Mouse (Mus musculus) heart, embryonic 13.5 days (tissue): ENCODE measurements around the gene Zfp988. TPM values are rescaled to one million over a fixed set of nuclear protein-coding genes. Genes with fewer than 3 reads are reported as not detected.
A peak's percentile ranks its signal among the peaks of the same experiment; 100 is the strongest.
"Not testable (repeated sequence)": the region's sequence is repeated elsewhere in the genome, so short reads cannot be mapped to it uniquely, and the experiment has no call there.

Experiments used
- ATAC-seq: fragments of 200-750 bp; cut with Nextera tagmentation; 2 replicates; pipeline ENCODE4 v1.8.0; 2017; ENCODE audit warnings: moderate TSS enrichment; ENCODE audit not compliant: insufficient number of reproducible peaks, low FRiP score, low TSS enrichment; ENCODE audit errors: extremely low read depth
- H3K27ac ChIP-seq: fragments of 300-500 bp; sonication (generic); replicated peaks from 2 replicates; pipeline ENCODE4 v1.5.1; 2015; ENCODE audit warnings: moderate library complexity, mild to moderate bottlenecking, inconsistent platforms
- H3K27me3 ChIP-seq: fragments of 300-500 bp; sonication (generic); replicated peaks from 2 replicates; pipeline ENCODE4 v1.6.1; 2015; ENCODE audit warnings: mild to moderate bottlenecking, inconsistent platforms
- H3K36me3 ChIP-seq: fragments of 300-500 bp; sonication (generic); 2 replicates; pipeline ENCODE4 v1.6.1; 2015; ENCODE audit warnings: mild to moderate bottlenecking, inconsistent platforms
- H3K4me1 ChIP-seq: fragments of 300-500 bp; sonication (generic); 2 replicates; pipeline ENCODE4 v1.6.1; 2015; ENCODE audit warnings: inconsistent platforms
- H3K4me2 ChIP-seq: fragments of 300-500 bp; sonication (generic); 2 replicates; pipeline ENCODE4 v1.6.1; 2015; ENCODE audit warnings: inconsistent platforms, mild to moderate bottlenecking, moderate library complexity
- H3K4me3 ChIP-seq: fragments of 300-500 bp; sonication (generic); 2 replicates; pipeline ENCODE4 v1.5.1; 2015; ENCODE audit warnings: moderate library complexity, mild to moderate bottlenecking, inconsistent platforms
- H3K9ac ChIP-seq: fragments of 300-500 bp; sonication (generic); 2 replicates; pipeline ENCODE4 v1.6.1; 2015; ENCODE audit warnings: inconsistent platforms, mild to moderate bottlenecking, moderate library complexity
- H3K9me3 ChIP-seq: fragments of 300-500 bp; sonication (generic); 2 replicates; pipeline ENCODE4 v1.6.1; 2016; ENCODE audit warnings: inconsistent platforms
- WGBS: fragments of 180-500 bp; shearing (Covaris S2); methylation state at CpG from one replicate; pipeline ENCODE4 v1.1.7; 2015; ENCODE audit warnings: mixed read lengths; 5-methylcytosine and 5-hydroxymethylcytosine counted together
- polyA plus RNA-seq: library from polyadenylated mRNA; unstranded; fragments of >200 nt; fragmentation: Nextera tagmentation; extraction: Ambion mirVana; gene quantifications from 2 replicates; pipeline ENCODE4 v1.2.1, GENCODE M21; 2015

Zfp988 gene
- polyA plus RNA-seq, 1 experiment from 2014 or later = not detected

GRCm38 (mm10) chr4:147335691-147336367, 30.4 kb downstream of the Zfp988 start:
- ATAC-seq = peak; percentile 20
- not testable (repeated sequence) for H3K27ac ChIP-seq, H3K4me2 ChIP-seq, H3K27me3 ChIP-seq, H3K36me3 ChIP-seq, H3K4me1 ChIP-seq, H3K4me3 ChIP-seq, H3K9ac ChIP-seq
- WGBS = 20% methylated on average over 1 of the region's 1 CpGs
- H3K9me3 ChIP-seq = peaks cover 69% of the 10 kb centered on the region

DNA sequence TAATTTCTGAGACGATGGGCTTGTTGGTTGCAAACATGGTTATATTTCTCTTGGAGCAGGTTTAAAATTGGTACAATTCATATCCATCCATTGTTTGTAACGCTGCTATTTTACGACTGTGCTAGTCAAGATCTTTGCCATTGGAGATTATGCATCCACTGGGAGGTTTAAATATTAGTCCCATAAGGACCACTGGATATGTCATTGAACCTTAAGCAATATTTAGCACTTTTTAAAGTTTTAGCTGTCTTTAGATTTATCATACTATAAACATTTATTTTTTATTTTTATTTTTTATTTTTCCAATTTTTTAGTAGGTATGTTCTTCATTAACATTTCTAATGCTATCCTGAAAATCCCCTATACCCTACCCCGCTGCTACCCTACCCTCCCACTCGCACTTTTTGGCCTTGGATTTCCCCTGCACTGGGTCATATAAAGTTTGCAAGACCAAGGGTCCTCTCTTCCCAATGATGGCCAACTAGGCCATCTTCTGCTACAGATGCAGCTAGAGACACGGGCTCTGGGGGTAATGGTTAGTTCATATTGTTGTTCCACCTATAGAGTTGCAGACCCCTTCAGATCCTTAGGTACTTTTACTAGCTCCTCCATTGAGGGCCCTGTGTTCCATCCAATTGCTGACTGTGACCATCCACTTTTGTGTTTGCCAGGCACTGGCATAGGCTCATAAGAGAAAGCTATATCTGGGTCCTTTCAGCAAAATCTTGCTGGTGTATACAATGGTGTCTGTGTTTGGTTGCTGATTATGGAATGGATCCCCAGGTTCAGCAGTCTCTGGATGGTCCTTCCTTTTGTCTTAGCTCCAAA, 31.1 kb downstream of the Zfp988 start:
- not testable (repeated sequence) for H3K4me3 ChIP-seq, H3K27ac ChIP-seq, H3K4me2 ChIP-seq, H3K4me1 ChIP-seq, H3K9ac ChIP-seq, H3K27me3 ChIP-seq, H3K36me3 ChIP-seq
- WGBS = 55% methylated on average over 6 of the region's 6 CpGs
- peak; percentile 54 for ATAC-seq
- H3K9me3 ChIP-seq = peaks cover 70% of the 10 kb centered on the region

DNA sequence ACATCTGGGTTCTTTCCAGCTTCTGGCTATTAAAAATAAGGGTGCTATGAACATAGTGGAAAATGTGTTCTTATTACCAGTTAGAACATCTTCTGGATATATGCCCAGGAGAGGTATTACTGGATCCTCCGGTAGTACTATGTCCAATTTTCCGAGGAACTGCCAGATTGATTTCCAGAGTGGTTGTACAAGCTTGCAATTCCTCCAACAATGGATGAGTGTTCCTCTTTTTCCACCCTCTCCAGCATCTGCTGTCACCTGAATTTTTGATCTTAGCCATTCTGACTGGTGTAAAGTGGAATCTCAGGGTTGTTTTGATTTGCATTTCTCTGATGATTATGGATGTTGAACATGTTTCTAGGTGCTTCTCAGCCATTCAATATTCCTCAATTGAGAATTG, 32.0 kb downstream of the Zfp988 start:
- not testable (repeated sequence) for ATAC-seq, H3K27ac ChIP-seq, H3K27me3 ChIP-seq, H3K9ac ChIP-seq, H3K4me1 ChIP-seq, H3K36me3 ChIP-seq, H3K4me2 ChIP-seq, H3K4me3 ChIP-seq
- 76% methylated on average over 2 of the region's 2 CpGs for WGBS
- peaks cover 71% of the 10 kb centered on the region for H3K9me3 ChIP-seq

DNA sequence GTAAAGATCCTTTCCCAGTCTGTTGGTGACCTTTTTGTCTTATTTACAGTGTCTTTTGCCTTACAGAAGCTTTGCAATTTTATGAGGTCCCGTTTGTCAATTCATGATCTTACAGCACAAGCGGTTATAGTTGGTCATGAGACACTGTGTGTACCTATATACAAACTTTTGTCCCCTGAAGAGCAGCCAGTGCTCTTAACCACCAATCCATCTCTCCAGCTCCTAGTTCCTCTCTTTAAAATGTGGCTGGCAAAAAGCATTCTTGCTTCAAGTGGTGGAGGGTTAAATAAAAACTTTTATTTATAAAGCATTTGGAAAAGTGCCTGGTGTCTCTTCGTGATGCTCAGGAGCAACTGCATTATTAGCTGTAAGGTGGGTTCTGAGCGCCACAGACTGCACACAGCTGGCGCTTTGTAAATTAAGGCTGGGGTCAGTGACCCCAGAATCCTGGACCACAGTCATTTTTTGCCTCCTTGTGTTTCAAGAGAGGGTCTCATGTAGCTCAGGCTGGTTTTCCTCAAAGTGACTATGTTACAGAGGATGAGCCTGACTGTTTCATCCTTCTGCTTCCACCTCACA, 32.6 kb downstream of the Zfp988 start:
- Histone ChIP-seq H3K27ac (no peak overlapping the region), H3K27me3 (no peaks in the 10 kb centered on the region), H3K9me3 (peaks cover 73% of the 10 kb centered on the region), H3K9ac (no peak overlapping the region), H3K4me2 (no peak overlapping the region), H3K4me3 (no peak overlapping the region), H3K36me3 (no peaks in the 10 kb centered on the region), H3K4me1 (no peaks in the 10 kb centered on the region)
- WGBS = 59% methylated on average over 5 of the region's 5 CpGs
- ATAC-seq = no peak

DNA sequence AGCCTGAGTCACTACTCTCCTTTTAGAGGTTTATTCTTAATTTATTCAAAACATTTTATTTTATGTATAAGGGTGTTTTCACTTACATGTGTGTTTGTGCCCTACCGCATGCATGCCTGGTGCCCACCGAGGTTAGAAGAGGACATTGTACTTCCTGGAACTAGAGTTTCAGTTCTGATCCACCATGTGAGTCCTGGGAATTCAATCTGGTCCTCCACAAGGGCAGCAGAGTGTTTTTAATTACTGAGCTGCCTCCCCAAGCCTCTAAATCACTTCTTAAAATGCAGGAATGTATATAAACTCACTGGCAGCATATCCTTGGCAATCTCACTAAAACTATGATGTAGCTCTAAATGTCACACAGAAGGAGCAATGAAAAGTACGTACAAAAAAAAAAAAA, 33.2 kb downstream of the Zfp988 start:
- not testable (repeated sequence) for H3K4me2 ChIP-seq, H3K27ac ChIP-seq, H3K27me3 ChIP-seq, H3K36me3 ChIP-seq, H3K4me3 ChIP-seq, ATAC-seq, H3K4me1 ChIP-seq, H3K9ac ChIP-seq
- WGBS = 63% methylated on average over 3 of the region's 3 CpGs
- H3K9me3 ChIP-seq = peaks cover 75% of the 10 kb centered on the region

DNA sequence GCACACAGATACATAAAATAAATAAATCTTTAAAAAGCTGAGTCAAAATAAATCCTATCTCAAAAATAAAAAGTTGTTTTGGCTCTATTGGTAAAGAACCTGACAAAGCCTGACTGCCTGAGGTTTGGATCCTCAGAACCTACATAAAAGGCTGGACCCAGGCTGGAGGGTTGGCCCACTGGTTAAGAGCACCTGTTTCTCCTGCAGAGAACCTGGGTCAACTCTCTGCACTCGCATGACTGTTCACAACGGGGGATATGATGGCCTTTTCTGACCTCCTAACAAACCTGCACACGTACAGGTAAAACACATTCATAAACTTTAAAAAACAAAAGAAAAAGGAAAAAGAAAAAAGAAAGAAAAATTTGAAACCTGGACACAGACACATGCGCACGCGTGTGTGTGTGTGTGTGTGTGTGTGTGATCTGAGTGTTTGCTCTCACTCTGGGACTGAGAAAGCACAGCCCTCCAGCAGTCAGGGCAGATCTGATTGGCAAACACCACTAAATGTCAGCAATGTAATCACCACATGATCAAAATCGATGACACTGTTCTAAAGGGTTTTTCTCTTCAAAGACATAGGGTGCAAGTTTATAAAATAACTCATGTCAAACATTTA, 34.2 kb downstream of the Zfp988 start:
- 61% methylated on average over 7 of the region's 7 CpGs for WGBS
- H3K4me1 ChIP-seq, H3K4me3 ChIP-seq, H3K36me3 ChIP-seq, H3K4me2 ChIP-seq, H3K27me3 ChIP-seq, H3K9ac ChIP-seq, H3K27ac ChIP-seq, ATAC-seq: not testable (repeated sequence)
- H3K9me3 ChIP-seq = peaks cover 75% of the 10 kb centered on the region

DNA sequence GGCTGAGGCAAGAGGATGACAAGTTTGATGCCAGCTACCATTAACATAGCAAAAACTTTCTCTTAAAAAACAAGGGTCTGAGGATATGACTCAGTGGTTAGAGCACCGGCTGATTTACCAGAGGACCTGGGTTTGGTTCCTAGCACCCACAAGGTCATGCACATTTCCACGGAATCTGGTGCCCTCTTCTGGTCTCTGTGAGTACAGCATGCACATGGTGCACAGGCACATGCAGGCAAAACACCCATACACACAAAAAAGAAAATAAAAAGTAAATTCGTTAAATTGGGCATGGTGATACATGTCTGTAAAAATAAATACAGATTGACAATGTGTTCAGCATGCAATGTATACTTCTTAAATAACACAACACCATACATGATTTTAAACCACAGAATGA, 34.8 kb downstream of the Zfp988 start:
- WGBS = 55% methylated on average over 3 of the region's 3 CpGs
- not testable (repeated sequence) for H3K4me1 ChIP-seq, ATAC-seq, H3K27ac ChIP-seq, H3K36me3 ChIP-seq, H3K4me2 ChIP-seq, H3K9ac ChIP-seq, H3K4me3 ChIP-seq, H3K27me3 ChIP-seq
- peaks cover 76% of the 10 kb centered on the region for H3K9me3 ChIP-seq

DNA sequence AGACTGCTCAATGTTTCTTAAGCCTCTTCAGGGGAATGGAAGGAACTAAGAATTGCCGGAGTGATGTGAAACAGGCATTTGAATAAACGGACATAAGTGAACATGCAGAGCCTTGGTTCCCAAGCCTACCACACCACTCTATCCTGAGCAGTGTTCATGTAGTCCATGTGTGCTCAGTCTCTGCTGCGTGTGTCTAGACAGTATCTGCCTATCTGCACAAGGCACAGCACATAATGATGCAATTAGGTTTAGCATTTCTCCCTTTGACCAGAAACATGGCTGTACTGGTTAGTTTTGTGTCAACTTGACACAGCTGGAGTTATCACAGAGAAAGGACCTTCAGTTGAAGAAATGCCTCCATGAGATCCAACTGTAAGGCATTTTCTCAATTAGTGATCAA, 35.4 kb downstream of the Zfp988 start:
- not testable (repeated sequence) for H3K4me2 ChIP-seq, H3K4me1 ChIP-seq, H3K36me3 ChIP-seq, ATAC-seq, H3K27ac ChIP-seq, H3K9ac ChIP-seq, H3K4me3 ChIP-seq, H3K27me3 ChIP-seq
- 72% methylated on average over 3 of the region's 3 CpGs for WGBS
- peaks cover 70% of the 10 kb centered on the region for H3K9me3 ChIP-seq

- peak; percentile 86 for ATAC-seq
- H3K9me3 ChIP-seq = peaks cover 67% of the 10 kb centered on the region
- not testable (repeated sequence) for H3K4me3 ChIP-seq, H3K27me3 ChIP-seq, H3K4me2 ChIP-seq, H3K27ac ChIP-seq, H3K36me3 ChIP-seq, H3K4me1 ChIP-seq, H3K9ac ChIP-seq
- 63% methylated on average over 6 of the region's 6 CpGs for WGBS
Observed at GRCm38 (mm10) chr4:147343042-147343908, 37.8 kb downstream of the Zfp988 start.

GRCm38 (mm10) chr4:147345061-147345554, 39.6 kb downstream of the Zfp988 start:
- not testable (repeated sequence) for H3K4me2 ChIP-seq, H3K4me3 ChIP-seq, ATAC-seq, H3K27ac ChIP-seq, H3K27me3 ChIP-seq, H3K36me3 ChIP-seq, H3K4me1 ChIP-seq, H3K9ac ChIP-seq
- WGBS = 72% methylated on average over 2 of the region's 2 CpGs
- peaks cover 72% of the 10 kb centered on the region for H3K9me3 ChIP-seq
